Mouse (Mus musculus): Measurements from ENCODE around the gene Phf24. TPM values are rescaled to one million over a fixed set of nuclear protein-coding genes. Genes with fewer than 3 reads are reported as not detected.

Gene Phf24
- total and polyA plus RNA-seq, 2 experiments = 0.13 to 0.18 TPM

- no peak for DNase-seq (ENCODE audit: extremely low read depth, low read depth, low spot score)
- peaks cover 19% of the 10 kb centered on the region; the same call in 1 of the 2 replicates for H3K27me3 ChIP-seq (ENCODE audit: control insufficient read depth, insufficient read depth, low read length)
Observed at GRCm38 (mm10) chr4:42913391-42913790, 3.1 kb upstream of the Phf24 start.

GRCm38 (mm10) chr4:42915311-42915710, 1.1 kb upstream of the Phf24 start:
- no peak for DNase-seq (ENCODE audit: extremely low read depth, low read depth, low spot score)
- Histone ChIP-seq H3K27me3 (ENCODE audit: control insufficient read depth, insufficient read depth, low read length) (peaks cover 19% of the 10 kb centered on the region; the same call in 1 of the 2 replicates), H3K79me2 (ENCODE audit: control insufficient read depth, insufficient read depth, low read length) (no peaks in the 10 kb centered on the region), H3K36me3 (ENCODE audit: control insufficient read depth, insufficient read depth, low read length) (no peaks in the 10 kb centered on the region), H3K27ac (replicated peaks; ENCODE audit: insufficient read depth, low read depth, low read length) (no peak overlapping the region), H3K9ac (ENCODE audit: low read depth, low read length) (no peak overlapping the region), H3K4me1 (ENCODE audit: control insufficient read depth, insufficient read depth, low read length) (no peaks in the 10 kb centered on the region), H3K4me3 (ENCODE audit: insufficient read depth, low read depth, low read length) (no peak overlapping the region)
- WGBS = 80% methylated on average over 12 of the region's 12 CpGs
- TF ChIP-seq CTCF (IDR thresholded peaks at IDR 0.05; ENCODE audit: low read depth, low read length) = no peak
- no peak for TF ChIP-seq POLR2A (IDR thresholded peaks at IDR 0.05; ENCODE audit: extremely low read depth, insufficient read depth, low read length)

More at GRCm38 (mm10) chr4:42913391-42913790, 3.1 kb upstream of the Phf24 start:
- Histone ChIP-seq H3K9ac (ENCODE audit: low read depth, low read length) (no peak overlapping the region), H3K4me1 (ENCODE audit: control insufficient read depth, insufficient read depth, low read length) (no peaks in the 10 kb centered on the region), H3K4me3 (ENCODE audit: insufficient read depth, low read depth, low read length) (no peak overlapping the region), H3K79me2 (ENCODE audit: control insufficient read depth, insufficient read depth, low read length) (no peaks in the 10 kb centered on the region), H3K27ac (replicated peaks; ENCODE audit: insufficient read depth, low read depth, low read length) (no peak overlapping the region), H3K36me3 (ENCODE audit: control insufficient read depth, insufficient read depth, low read length) (no peaks in the 10 kb centered on the region)
- TF ChIP-seq CTCF (IDR thresholded peaks at IDR 0.05; ENCODE audit: low read depth, low read length) (no peak), POLR2A (IDR thresholded peaks at IDR 0.05; ENCODE audit: extremely low read depth, insufficient read depth, low read length) (no peak)
- 40% methylated on average over 10 of the region's 10 CpGs for WGBS

GRCm38 (mm10) chr4:42915966-42916365, 494 bp upstream of the Phf24 start:
- DNase-seq (ENCODE audit: extremely low read depth, low read depth, low spot score) = no peak
- TF ChIP-seq CTCF (IDR thresholded peaks at IDR 0.05; ENCODE audit: low read depth, low read length) = no peak
- TF ChIP-seq POLR2A (IDR thresholded peaks at IDR 0.05; ENCODE audit: extremely low read depth, insufficient read depth, low read length) = no peak
- Histone ChIP-seq H3K4me1 (ENCODE audit: control insufficient read depth, insufficient read depth, low read length) (no peaks in the 10 kb centered on the region), H3K36me3 (ENCODE audit: control insufficient read depth, insufficient read depth, low read length) (no peaks in the 10 kb centered on the region), H3K27me3 (ENCODE audit: control insufficient read depth, insufficient read depth, low read length) (peaks cover 22% of the 10 kb centered on the region), H3K79me2 (ENCODE audit: control insufficient read depth, insufficient read depth, low read length) (no peaks in the 10 kb centered on the region), H3K27ac (replicated peaks; ENCODE audit: insufficient read depth, low read depth, low read length) (no peak overlapping the region), H3K9ac (ENCODE audit: low read depth, low read length) (no peak overlapping the region), H3K4me3 (ENCODE audit: insufficient read depth, low read depth, low read length) (no peak overlapping the region)
- 80% methylated on average over 1 of the region's 1 CpGs for WGBS

- no peak for DNase-seq (ENCODE audit: extremely low read depth, low read depth, low spot score)
- TF ChIP-seq POLR2A (IDR thresholded peaks at IDR 0.05; ENCODE audit: extremely low read depth, insufficient read depth, low read length) = no peak
- TF ChIP-seq CTCF (IDR thresholded peaks at IDR 0.05; ENCODE audit: low read depth, low read length) = no peak
Observed at GRCm38 (mm10) chr4:42917402-42917774, 928 bp downstream of the Phf24 start.

GRCm38 (mm10) chr4:42920726-42921125, 4.3 kb downstream of the Phf24 start:
- WGBS = 67% methylated on average over 9 of the region's 9 CpGs
- H3K27me3 ChIP-seq (ENCODE audit: control insufficient read depth, insufficient read depth, low read length) = peaks cover 16% of the 10 kb centered on the region

More at GRCm38 (mm10) chr4:42917402-42917774, 928 bp downstream of the Phf24 start:
- H3K9ac ChIP-seq (ENCODE audit: low read depth, low read length) = no peak overlapping the region
- H3K27me3 ChIP-seq (ENCODE audit: control insufficient read depth, insufficient read depth, low read length) = peaks cover 22% of the 10 kb centered on the region
- no peaks in the 10 kb centered on the region for H3K36me3 ChIP-seq (ENCODE audit: control insufficient read depth, insufficient read depth, low read length)
- WGBS = 4% methylated on average over 26 of the region's 26 CpGs
- H3K4me1 ChIP-seq (ENCODE audit: control insufficient read depth, insufficient read depth, low read length) = no peaks in the 10 kb centered on the region
- peak overlapping the region; percentile 36; the same call in 1 of the 2 replicates for H3K4me3 ChIP-seq (ENCODE audit: insufficient read depth, low read depth, low read length)
- no peaks in the 10 kb centered on the region for H3K79me2 ChIP-seq (ENCODE audit: control insufficient read depth, insufficient read depth, low read length)
- no peak overlapping the region for H3K27ac ChIP-seq (replicated peaks; ENCODE audit: insufficient read depth, low read depth, low read length)

GRCm38 (mm10) chr4:42921536-42921935, 5.1 kb downstream of the Phf24 start:
- H3K27me3 ChIP-seq (ENCODE audit: control insufficient read depth, insufficient read depth, low read length) = peaks cover 13% of the 10 kb centered on the region
- no peak for TF ChIP-seq CTCF (IDR thresholded peaks at IDR 0.05; ENCODE audit: low read depth, low read length)
- TF ChIP-seq POLR2A (IDR thresholded peaks at IDR 0.05; ENCODE audit: extremely low read depth, insufficient read depth, low read length) = no peak
- WGBS = 78% methylated on average over 2 of the region's 2 CpGs
- H3K4me1 ChIP-seq (ENCODE audit: control insufficient read depth, insufficient read depth, low read length) = no peaks in the 10 kb centered on the region
- H3K4me3 ChIP-seq (ENCODE audit: insufficient read depth, low read depth, low read length) = no peak overlapping the region
- no peaks in the 10 kb centered on the region for H3K79me2 ChIP-seq (ENCODE audit: control insufficient read depth, insufficient read depth, low read length)
- no peaks in the 10 kb centered on the region for H3K36me3 ChIP-seq (ENCODE audit: control insufficient read depth, insufficient read depth, low read length)
- DNase-seq (ENCODE audit: extremely low read depth, low read depth, low spot score) = no peak
- H3K9ac ChIP-seq (ENCODE audit: low read depth, low read length) = no peak overlapping the region
- no peak overlapping the region for H3K27ac ChIP-seq (replicated peaks; ENCODE audit: insufficient read depth, low read depth, low read length)

More at GRCm38 (mm10) chr4:42920726-42921125, 4.3 kb downstream of the Phf24 start:
- no peak overlapping the region for H3K27ac ChIP-seq (replicated peaks; ENCODE audit: insufficient read depth, low read depth, low read length)
- TF ChIP-seq CTCF (IDR thresholded peaks at IDR 0.05; ENCODE audit: low read depth, low read length) = no peak
- no peak for DNase-seq (ENCODE audit: extremely low read depth, low read depth, low spot score)
- no peak overlapping the region for H3K9ac ChIP-seq (ENCODE audit: low read depth, low read length)
- no peak overlapping the region for H3K4me3 ChIP-seq (ENCODE audit: insufficient read depth, low read depth, low read length)
- H3K79me2 ChIP-seq (ENCODE audit: control insufficient read depth, insufficient read depth, low read length) = no peaks in the 10 kb centered on the region
- H3K36me3 ChIP-seq (ENCODE audit: control insufficient read depth, insufficient read depth, low read length) = no peaks in the 10 kb centered on the region
- H3K4me1 ChIP-seq (ENCODE audit: control insufficient read depth, insufficient read depth, low read length) = no peaks in the 10 kb centered on the region

Measured in liver, adult 2 months (tissue).